Mouse (Mus musculus) v-Abl transformed pro-B cells (cell line): ENCODE measurements around the gene Alyref2.

ENCODE experiments used
- in situ Hi-C, 2 experiments: fragments of 400-800 bp; cut with MboI; formaldehyde crosslinking; loops; one replicate each; pipeline ENCODE4 v1.15.1; 2025; ENCODE audit not compliant: unreplicated experiment in 2 of 2

Alyref2 gene

DNA sequence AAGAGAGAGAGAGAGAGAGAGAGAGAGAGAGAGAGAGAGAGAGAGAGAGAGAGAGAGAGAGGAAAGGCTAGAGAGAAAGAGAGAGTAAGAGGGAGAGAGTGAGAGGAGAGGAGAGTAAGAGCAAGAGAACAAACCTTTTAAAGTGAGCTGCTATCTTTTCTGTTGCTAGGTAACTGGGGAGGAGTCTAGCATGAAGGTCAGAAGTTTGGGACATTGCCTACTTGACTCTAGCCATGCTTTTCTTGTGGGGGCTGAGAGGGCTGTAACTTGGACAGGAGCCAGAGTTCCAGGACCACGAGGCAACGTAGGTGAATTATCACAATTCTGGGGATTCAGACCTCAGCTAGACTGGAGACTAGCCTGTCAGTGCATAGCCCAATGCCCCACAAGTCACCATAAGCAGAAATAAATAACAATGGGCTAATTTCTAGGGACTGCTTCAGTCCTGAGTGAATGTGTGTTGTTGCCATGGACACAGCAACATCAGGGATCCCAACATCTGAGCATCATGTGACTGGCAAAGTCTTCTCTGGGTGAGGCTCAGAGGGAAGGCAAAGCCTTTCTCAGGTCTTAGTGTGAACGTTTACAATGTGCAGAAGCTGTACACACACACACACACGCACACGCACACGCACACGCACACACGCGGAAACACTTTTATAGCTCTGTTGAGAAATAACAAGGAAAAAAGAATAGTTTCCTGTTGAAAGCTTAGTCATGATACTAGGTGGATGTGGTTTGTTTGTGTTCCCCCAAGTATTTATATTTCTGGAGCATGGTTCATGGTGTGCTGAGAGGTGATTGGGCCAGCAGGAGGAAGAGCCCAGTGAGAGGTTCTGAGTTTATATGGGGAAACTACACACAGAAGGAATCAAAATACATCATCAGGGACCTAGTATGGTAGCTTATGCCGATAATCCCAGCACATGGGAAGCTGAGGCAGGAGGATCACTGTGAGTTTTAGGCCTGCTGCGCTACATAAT is 50.4 kb downstream of the Alyref2 start:
- in situ Hi-C loops, result loop anchor here in 1 of 2 experiments (25.0 kb wide), 1 partner anchor 1341 kb away; the partner anchor contains the start of gene Uhmk1
